Mouse (Mus musculus) liver, adult 2 months (tissue): ENCODE measurements at regions not wholly inside any gene's neighbourhood (a gene's known extent, or its start where the extent isn't known, plus 50 kb on each side); places are given as distances from the start of the nearest gene placed in this dataset.
"Not testable (repeated sequence)": the region's sequence is repeated elsewhere in the genome, so short reads cannot be mapped to it uniquely, and the experiment has no call there.

ENCODE experiments used
- DNase-seq: peaks from one replicate; pipeline ENCODE4 v3.0.0-alpha.2; 2011; ENCODE audit warnings: low read depth, low spot score; ENCODE audit errors: extremely low read depth
- H3K27ac ChIP-seq: fragments of 200-500 bp; replicated peaks from 2 replicates; pipeline ENCODE4 v1.5.1; 2012; ENCODE audit warnings: low read depth, mild to moderate bottlenecking, control low read depth, inconsistent platforms, low read length; ENCODE audit not compliant: insufficient read depth
- H3K27me3 ChIP-seq: fragments of 200-500 bp; 2 replicates; pipeline ENCODE4 v1.6.1; 2012; ENCODE audit warnings: mild to moderate bottlenecking, moderate library complexity, low read length, inconsistent platforms; ENCODE audit not compliant: control insufficient read depth, insufficient read depth
- H3K36me3 ChIP-seq: fragments of 200-500 bp; 2 replicates; pipeline ENCODE4 v1.6.1; 2012; ENCODE audit warnings: low read length, inconsistent platforms; ENCODE audit not compliant: control insufficient read depth, insufficient read depth
- H3K4me1 ChIP-seq: fragments of 200-500 bp; 2 replicates; pipeline ENCODE4 v1.6.1; 2011; ENCODE audit warnings: low read length; ENCODE audit not compliant: control insufficient read depth, insufficient read depth
- H3K4me3 ChIP-seq: fragments of 200-500 bp; 2 replicates; pipeline ENCODE4 v1.5.1; 2011; ENCODE audit warnings: low read depth, mild to moderate bottlenecking, control low read depth, low read length, moderate library complexity; ENCODE audit not compliant: insufficient read depth
- H3K79me2 ChIP-seq: fragments of 200-500 bp; 2 replicates; pipeline ENCODE4 v1.6.1; 2012; ENCODE audit warnings: inconsistent platforms, mild to moderate bottlenecking, low read length, moderate library complexity; ENCODE audit not compliant: control insufficient read depth, insufficient read depth
- H3K9ac ChIP-seq: fragments of 200-500 bp; 2 replicates; pipeline ENCODE4 v1.6.1; 2012; ENCODE audit warnings: low read depth, mild to moderate bottlenecking, control low read depth, inconsistent platforms, low read length
- CTCF ChIP-seq: fragments of 200-500 bp; IDR thresholded peaks from 2 replicates; pipeline ENCODE4 v1.5.1; 2011; ENCODE audit warnings: low read depth, low read length, control low read depth
- POLR2A ChIP-seq: fragments of 200-500 bp; IDR thresholded peaks from 2 replicates; pipeline ENCODE4 v1.6.1; 2011; ENCODE audit warnings: low read length, control low read depth; ENCODE audit not compliant: insufficient read depth; ENCODE audit errors: extremely low read depth
- WGBS: fragments of 180-500 bp; shearing (Covaris S2); methylation state at CpG from one replicate; pipeline ENCODE4 v1.1.7; 2018; 5-methylcytosine and 5-hydroxymethylcytosine counted together

DNA sequence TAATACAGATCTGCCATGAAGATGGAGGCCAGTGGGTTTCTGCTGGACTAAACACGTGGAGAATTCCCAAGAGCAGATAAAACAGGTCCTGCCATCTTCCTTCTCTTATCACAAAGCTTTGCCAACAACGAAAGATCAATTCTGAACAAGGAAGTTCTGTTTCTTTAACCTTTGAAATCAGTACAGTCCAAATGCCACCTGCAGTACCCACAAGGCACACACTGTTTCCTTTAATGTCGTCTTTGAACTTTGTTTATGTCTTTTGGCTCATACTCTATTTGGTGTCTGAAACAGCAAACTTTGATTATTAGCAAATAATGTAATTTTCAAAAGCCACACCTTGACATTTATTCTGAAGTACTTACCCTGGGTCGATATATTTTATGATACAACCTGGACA is 536.5 kb downstream of the Bckdhb start:
- Histone ChIP-seq H3K27me3 (no peaks in the 10 kb centered on the region; the same call in 1 of the 2 replicates), H3K27ac (no peak overlapping the region), H3K4me3 (no peak overlapping the region), H3K36me3 (no peaks in the 10 kb centered on the region), H3K79me2 (no peaks in the 10 kb centered on the region), H3K9ac (no peak overlapping the region), H3K4me1 (no peaks in the 10 kb centered on the region)
- 55% methylated on average over 4 of the region's 4 CpGs for WGBS
- no peak for DNase-seq
- no peak for TF ChIP-seq POLR2A
- TF ChIP-seq CTCF = no peak

DNA sequence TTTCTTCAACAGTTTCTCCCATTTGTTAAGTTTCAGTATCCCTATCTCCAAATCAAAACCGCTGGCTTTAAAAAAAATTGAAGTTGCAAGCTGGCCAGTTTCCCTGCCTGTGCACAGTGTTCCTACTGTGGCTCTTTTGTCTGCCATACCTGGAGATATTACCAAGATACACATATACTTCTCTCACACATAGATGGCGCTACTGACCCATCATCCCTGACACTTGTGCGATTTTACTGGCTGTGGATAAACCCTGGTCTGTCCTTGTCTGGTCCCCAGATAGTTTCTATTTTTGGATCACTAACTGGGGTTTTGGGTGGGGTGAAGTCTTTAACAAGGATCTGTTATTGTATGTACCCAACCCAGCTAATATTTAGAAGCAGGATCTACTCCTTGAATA is 541.8 kb downstream of the Bckdhb start:
- H3K79me2 ChIP-seq = no peaks in the 10 kb centered on the region
- H3K36me3 ChIP-seq = no peaks in the 10 kb centered on the region
- H3K27ac ChIP-seq = no peak overlapping the region
- H3K27me3 ChIP-seq = no peaks in the 10 kb centered on the region
- peak; percentile 42 for DNase-seq
- H3K9ac ChIP-seq = no peak overlapping the region
- TF ChIP-seq POLR2A (no peak), CTCF (0 out of 2 replicates have a peak, but pooled peaks have one; percentile 36)
- WGBS = 4% methylated on average over 3 of the region's 3 CpGs
- H3K4me1 ChIP-seq = no peaks in the 10 kb centered on the region
- no peak overlapping the region for H3K4me3 ChIP-seq

DNA sequence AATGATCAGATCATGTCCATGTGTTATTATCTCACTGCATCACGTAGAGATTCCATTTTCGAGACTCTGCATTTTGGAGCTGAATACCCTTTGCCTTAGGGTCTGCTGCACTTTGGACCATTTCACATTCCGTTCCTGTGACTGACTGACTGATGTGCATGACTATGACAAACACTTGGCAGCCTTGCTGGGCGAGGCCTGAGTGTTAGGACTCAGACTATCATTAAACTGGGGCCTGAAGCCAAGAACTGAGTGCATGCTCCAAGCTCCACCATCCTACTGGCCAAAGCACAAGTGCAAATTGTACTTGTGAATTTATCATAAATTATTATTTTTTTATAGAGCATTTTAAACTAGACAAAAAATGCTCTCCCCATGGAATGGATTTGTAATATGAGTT is 547.8 kb downstream of the Bckdhb start:
- TF ChIP-seq POLR2A = no peak
- no peak for TF ChIP-seq CTCF
- Histone ChIP-seq H3K79me2 (no peaks in the 10 kb centered on the region), H3K4me3 (no peak overlapping the region), H3K4me1 (no peaks in the 10 kb centered on the region), H3K36me3 (no peaks in the 10 kb centered on the region), H3K27ac (no peak overlapping the region), H3K9ac (no peak overlapping the region), H3K27me3 (no peaks in the 10 kb centered on the region)
- DNase-seq = peak; percentile 5
- 64% methylated on average over 4 of the region's 4 CpGs for WGBS

DNA sequence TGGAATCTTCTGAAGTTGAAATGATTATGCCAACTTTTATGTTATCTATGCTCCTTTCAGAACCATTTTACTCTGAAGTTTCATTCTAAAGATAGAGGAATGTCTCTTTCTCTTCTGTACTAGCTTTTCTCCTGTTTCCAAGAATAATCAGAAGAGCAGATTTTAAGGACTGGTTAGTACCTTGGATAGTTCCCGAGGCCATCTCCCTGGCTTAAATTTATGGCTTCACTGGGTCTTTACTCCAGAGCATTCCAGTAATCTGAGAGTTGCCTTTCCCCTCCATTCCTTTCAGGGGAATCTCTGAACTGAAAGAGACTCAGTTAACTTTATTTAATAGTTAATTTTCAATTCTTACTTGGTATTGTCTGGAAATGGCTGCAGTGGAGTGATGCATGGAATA is 551.0 kb downstream of the Bckdhb start:
- Histone ChIP-seq H3K27ac (no peak overlapping the region), H3K4me1 (no peaks in the 10 kb centered on the region), H3K36me3 (no peaks in the 10 kb centered on the region), H3K4me3 (no peak overlapping the region), H3K79me2 (no peaks in the 10 kb centered on the region), H3K27me3 (no peaks in the 10 kb centered on the region), H3K9ac (no peak overlapping the region)
- TF ChIP-seq CTCF = no peak
- TF ChIP-seq POLR2A = no peak
- WGBS = 45% methylated on average over 1 of the region's 1 CpGs
- DNase-seq = no peak

DNA sequence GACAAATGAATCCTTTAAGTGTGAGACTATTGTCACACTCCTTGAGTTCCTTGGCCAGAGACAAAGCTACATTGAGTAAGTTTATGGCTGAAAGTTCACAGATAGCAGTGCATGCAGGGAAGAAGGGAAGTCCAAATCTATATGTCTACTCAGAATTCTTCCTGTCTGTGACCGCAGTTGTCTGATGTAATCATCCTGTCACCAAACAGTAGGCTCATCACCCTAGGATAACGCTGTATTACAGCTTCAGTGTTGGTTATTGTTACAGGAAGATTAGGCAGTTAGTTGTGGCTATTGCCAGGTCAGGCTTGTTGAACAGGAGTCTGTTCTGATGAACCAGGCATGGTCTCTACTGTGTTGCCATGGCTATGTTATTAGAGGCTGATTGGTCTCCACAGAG is 574.6 kb downstream of the Bckdhb start:
- Histone ChIP-seq H3K79me2 (no peaks in the 10 kb centered on the region), H3K4me1 (peaks cover 6% of the 10 kb centered on the region; the same call in 1 of the 2 replicates), H3K27me3 (no peaks in the 10 kb centered on the region), H3K4me3 (no peak overlapping the region), H3K27ac (no peak overlapping the region), H3K9ac (no peak overlapping the region), H3K36me3 (no peaks in the 10 kb centered on the region)
- TF ChIP-seq CTCF (no peak), POLR2A (no peak)
- no peak for DNase-seq
- 84% methylated on average over 2 of the region's 2 CpGs for WGBS

DNA sequence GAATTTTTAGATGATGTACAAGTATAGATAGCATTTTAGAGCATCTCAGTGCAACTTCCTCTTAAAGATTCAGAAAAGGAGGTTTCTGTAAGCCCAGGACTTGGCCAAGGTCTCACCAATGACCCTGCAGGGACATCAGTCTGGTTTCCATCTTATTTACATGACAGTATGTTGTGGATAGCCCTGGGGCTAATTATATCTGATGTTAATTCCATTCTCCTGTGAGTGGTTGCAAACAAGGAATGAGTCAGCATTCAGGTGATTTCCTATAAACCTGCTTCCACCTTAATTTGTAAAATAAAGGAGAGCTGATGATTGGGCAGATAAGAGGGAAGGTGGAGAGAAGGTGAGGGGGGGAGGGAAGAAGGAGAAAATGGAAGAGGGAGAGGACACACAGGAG is 578.0 kb downstream of the Bckdhb start:
- not testable (repeated sequence) for H3K36me3 ChIP-seq, DNase-seq, H3K79me2 ChIP-seq, H3K9ac ChIP-seq, H3K27ac ChIP-seq, H3K4me1 ChIP-seq, H3K4me3 ChIP-seq, H3K27me3 ChIP-seq
